Mouse (Mus musculus) kidney, postnatal 0 days (tissue): Measurements from ENCODE around the gene Gm30737. TPM values are rescaled to one million over a fixed set of nuclear protein-coding genes. Genes with fewer than 3 reads are reported as not detected.
"Not testable (repeated sequence)": the region's sequence is repeated elsewhere in the genome, so short reads cannot be mapped to it uniquely, and the experiment has no call there.

ENCODE experiments used
- ATAC-seq: fragments of 200-750 bp; cut with Nextera tagmentation; replicated peaks from 2 replicates; pipeline ENCODE4 v1.8.0; 2017; ENCODE audit warnings: low read depth, moderate number of reproducible peaks, moderate TSS enrichment, moderate library complexity; ENCODE audit not compliant: low FRiP score
- DNase-seq: peaks from one replicate; pipeline ENCODE4 v3.0.0-alpha.2; 2016; ENCODE audit warnings: low spot score
- H3K27ac ChIP-seq: fragments of 300-500 bp; sonication (generic); 2 replicates; pipeline ENCODE4 v1.5.1; 2014; ENCODE audit warnings: mild to moderate bottlenecking
- H3K27me3 ChIP-seq: fragments of 300-500 bp; sonication (generic); 2 replicates; pipeline ENCODE4 v1.6.1; 2014; ENCODE audit warnings: low read length, mixed read lengths; ENCODE audit not compliant: insufficient read depth
- H3K36me3 ChIP-seq: fragments of 300-500 bp; sonication (generic); 2 replicates; pipeline ENCODE4 v1.6.1; 2014; ENCODE audit warnings: low read length, mixed read lengths; ENCODE audit not compliant: insufficient read depth
- H3K4me1 ChIP-seq: fragments of 300-500 bp; sonication (generic); replicated peaks from 2 replicates; pipeline ENCODE4 v1.6.1; 2014; ENCODE audit warnings: antibody characterized with exemption, low read length, mixed read lengths; ENCODE audit not compliant: insufficient read depth
- H3K4me2 ChIP-seq: fragments of 300-500 bp; sonication (generic); 2 replicates; pipeline ENCODE4 v1.6.1; 2014; ENCODE audit warnings: mild to moderate bottlenecking, low read length, moderate library complexity, mixed read lengths
- H3K4me3 ChIP-seq: fragments of 300-500 bp; sonication (generic); replicated peaks from 2 replicates; pipeline ENCODE4 v1.5.1; 2014; ENCODE audit warnings: low read depth, low read length
- H3K9ac ChIP-seq: fragments of 300-500 bp; sonication (generic); 2 replicates; pipeline ENCODE4 v1.6.1; 2014; ENCODE audit warnings: low read depth, low read length
- H3K9me3 ChIP-seq: fragments of 300-500 bp; sonication (generic); replicated peaks from 2 replicates; pipeline ENCODE4 v1.6.1; 2016; ENCODE audit warnings: low read length, inconsistent platforms, mixed read lengths
- WGBS: fragments of 180-500 bp; shearing (Covaris S2); extraction: QIAGEN DNeasy Blood & Tissue Kit; methylation state at CpG from one replicate; pipeline ENCODE4 v1.1.7; 2014; 5-methylcytosine and 5-hydroxymethylcytosine counted together
- polyA plus RNA-seq: library from polyadenylated mRNA; unstranded; fragments of >200 nt; fragmentation: Nextera tagmentation; extraction: Ambion mirVana; gene quantifications from 2 replicates; pipeline ENCODE4 v1.2.1, GENCODE M21; 2015

The Gm30737 gene
- polyA plus RNA-seq: not detected in 2 replicates

- not testable (repeated sequence) for H3K27ac ChIP-seq, H3K36me3 ChIP-seq, H3K4me2 ChIP-seq, H3K4me1 ChIP-seq, H3K9me3 ChIP-seq, DNase-seq, H3K9ac ChIP-seq, H3K27me3 ChIP-seq, ATAC-seq, H3K4me3 ChIP-seq
- no CpG with 5 or more reads among the region's 7 CpGs for WGBS
Observed at GRCm38 (mm10) chrY:14400410-14400809, at the start of gene Gm30737. TSS of gene Gm30737 (plus strand) at chrY:14400710.
